Mouse (Mus musculus) heart, postnatal 0 days (tissue): Measurements from ENCODE around the gene Edn3.

ENCODE experiments used
- CTCF ChIP-seq: IDR thresholded peaks from 2 replicates; pipeline ENCODE4 v1.5.1; 2016; ENCODE audit warnings: antibody characterized with exemption, control low read depth, low read depth
- EP300 ChIP-seq: IDR thresholded peaks from 2 replicates; pipeline ENCODE4 v1.6.1; 2016; ENCODE audit warnings: antibody characterized with exemption, low read depth

DNA sequence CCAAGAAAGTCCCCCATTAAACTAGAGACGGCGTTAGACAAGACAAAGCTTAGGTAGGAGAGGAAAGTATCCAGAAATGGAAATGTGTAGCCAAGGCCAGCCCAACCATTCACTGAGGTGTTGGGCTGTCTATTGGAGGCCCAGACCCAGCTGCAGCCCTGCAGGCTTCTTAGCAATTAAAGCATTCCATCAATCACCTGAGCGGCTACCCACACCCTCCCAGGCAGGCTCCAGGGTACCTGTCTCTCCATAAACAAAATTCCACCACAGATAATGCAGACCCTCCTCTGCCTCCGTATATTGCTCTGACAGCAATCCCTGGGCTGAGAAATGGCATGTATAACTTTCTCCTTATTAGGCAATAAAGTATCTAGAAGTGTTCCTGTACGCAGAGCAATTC, 73.2 kb downstream of the Edn3 start:
- no peak for TF ChIP-seq CTCF
- no peak for TF ChIP-seq EP300
